Mouse (Mus musculus) small intestine, adult 2 months (tissue): ENCODE data around the gene Serpinb1b. TPM values are rescaled to one million over a fixed set of nuclear protein-coding genes. Genes with fewer than 3 reads are reported as not detected.
"Not testable (repeated sequence)": the region's sequence is repeated elsewhere in the genome, so short reads cannot be mapped to it uniquely, and the experiment has no call there.

ENCODE experiments used
- H3K27ac ChIP-seq: fragments of 200-500 bp; 2 replicates; pipeline ENCODE4 v1.5.1; 2012; ENCODE audit warnings: low read depth, low read length, control low read depth, inconsistent platforms; ENCODE audit not compliant: insufficient read depth
- H3K27me3 ChIP-seq: fragments of 200-500 bp; 2 replicates; pipeline ENCODE4 v1.6.1; 2012; ENCODE audit warnings: mild to moderate bottlenecking, moderate library complexity, low read length, inconsistent platforms; ENCODE audit not compliant: control insufficient read depth, insufficient read depth
- H3K36me3 ChIP-seq: fragments of 200-500 bp; 2 replicates; pipeline ENCODE4 v1.6.1; 2012; ENCODE audit warnings: mild to moderate bottlenecking, low read length, control low read depth, inconsistent platforms; ENCODE audit not compliant: control insufficient read depth, insufficient read depth
- H3K4me1 ChIP-seq: fragments of 200-500 bp; 2 replicates; pipeline ENCODE4 v1.6.1; 2012; ENCODE audit warnings: low read length, inconsistent platforms, mixed read lengths; ENCODE audit not compliant: control insufficient read depth, insufficient read depth, insufficient read length
- H3K4me3 ChIP-seq: fragments of 200-500 bp; 2 replicates; pipeline ENCODE4 v1.5.1; 2012; ENCODE audit warnings: low read depth, mild to moderate bottlenecking, control low read depth, inconsistent platforms, low read length, moderate library complexity
- CTCF ChIP-seq: fragments of 200-500 bp; IDR thresholded peaks from 2 replicates; pipeline ENCODE4 v1.5.1; 2012; ENCODE audit warnings: low read depth, mild to moderate bottlenecking, control low read depth, inconsistent platforms, low read length, moderate library complexity, mixed read lengths; ENCODE audit not compliant: insufficient replicate concordance, insufficient read length; ENCODE audit errors: extremely low read depth
- POLR2A ChIP-seq: fragments of 200-500 bp; IDR thresholded peaks from 2 replicates; pipeline ENCODE4 v1.6.1; 2012; ENCODE audit warnings: low read depth, mild to moderate bottlenecking, control low read depth, inconsistent platforms, low read length, moderate library complexity
- WGBS: fragments of 180-500 bp; shearing (Covaris S2); methylation state at CpG from one replicate; pipeline ENCODE4 v1.1.7; 2018; 5-methylcytosine and 5-hydroxymethylcytosine counted together
- polyA plus RNA-seq: library from polyadenylated mRNA; depleted of rRNA; stranded (reverse); fragments of >200 nt; gene quantifications from 2 replicates; pipeline ENCODE4 v1.2.3, GENCODE M21; 2012; rRNA removed

Serpinb1b gene
- polyA plus RNA-seq = not detected in 2 replicates

GRCm38 (mm10) chr13:33078056-33078705, at the start of gene Serpinb1b:
Gene Serpinb1b (plus strand): TSS chr13:33078575.
- 46% methylated on average over 3 of the region's 3 CpGs for WGBS
- Histone ChIP-seq H3K4me3 (no peak within 1 kb of the TSS), H3K27me3 (no peaks in the 10 kb centered on the region; the same call in 1 of the 2 replicates), H3K36me3 (no peaks in the 10 kb centered on the region), H3K27ac (no peak within 1 kb of the TSS), H3K4me1 (no peaks in the 10 kb centered on the region)
- no peak for TF ChIP-seq POLR2A
- no peak for TF ChIP-seq CTCF

GRCm38 (mm10) chr13:33029478-33029877, 48.9 kb upstream of the Serpinb1b start:
- not testable (repeated sequence) for H3K36me3 ChIP-seq, H3K4me3 ChIP-seq, H3K27me3 ChIP-seq, H3K27ac ChIP-seq, H3K4me1 ChIP-seq
- WGBS = 77% methylated on average over 2 of the region's 2 CpGs

GRCm38 (mm10) chr13:33030281-33030680, 48.1 kb upstream of the Serpinb1b start:
- no peaks in the 10 kb centered on the region for H3K4me1 ChIP-seq
- no peaks in the 10 kb centered on the region; the same call in 1 of the 2 replicates for H3K27me3 ChIP-seq
- no peaks in the 10 kb centered on the region for H3K36me3 ChIP-seq
- no peak overlapping the region for H3K27ac ChIP-seq
- no peak overlapping the region for H3K4me3 ChIP-seq
- no peak for TF ChIP-seq CTCF
- TF ChIP-seq POLR2A = no peak
- WGBS = 71% methylated on average over 3 of the region's 3 CpGs

GRCm38 (mm10) chr13:33035506-33035905, 42.9 kb upstream of the Serpinb1b start:
- TF ChIP-seq POLR2A (no peak), CTCF (no peak)
- H3K4me3 ChIP-seq = no peak overlapping the region
- H3K36me3 ChIP-seq = no peaks in the 10 kb centered on the region
- H3K27ac ChIP-seq = no peak overlapping the region
- H3K4me1 ChIP-seq = no peaks in the 10 kb centered on the region
- WGBS = 82% methylated on average over 1 of the region's 1 CpGs
- H3K27me3 ChIP-seq = no peaks in the 10 kb centered on the region

GRCm38 (mm10) chr13:33043542-33043941, 34.8 kb upstream of the Serpinb1b start:
- 92% methylated on average over 3 of the region's 3 CpGs for WGBS
- no peaks in the 10 kb centered on the region for H3K36me3 ChIP-seq
- H3K4me3 ChIP-seq = no peak overlapping the region
- no peaks in the 10 kb centered on the region for H3K4me1 ChIP-seq
- TF ChIP-seq CTCF = no peak
- TF ChIP-seq POLR2A = no peak
- H3K27ac ChIP-seq = no peak overlapping the region
- no peaks in the 10 kb centered on the region for H3K27me3 ChIP-seq

- WGBS = 73% methylated on average over 2 of the region's 2 CpGs
- no peak overlapping the region for H3K27ac ChIP-seq
- H3K4me3 ChIP-seq = no peak overlapping the region
- no peaks in the 10 kb centered on the region for H3K27me3 ChIP-seq
- H3K4me1 ChIP-seq = no peaks in the 10 kb centered on the region
- TF ChIP-seq CTCF = no peak
- TF ChIP-seq POLR2A = no peak
- H3K36me3 ChIP-seq = no peaks in the 10 kb centered on the region
These were observed 31.1 kb upstream of the Serpinb1b start for GRCm38 (mm10) chr13:33047234-33047633.

- no peak overlapping the region for H3K27ac ChIP-seq
- TF ChIP-seq POLR2A (no peak), CTCF (no peak)
- no peaks in the 10 kb centered on the region for H3K36me3 ChIP-seq
- no peaks in the 10 kb centered on the region for H3K4me1 ChIP-seq
- no peak overlapping the region for H3K4me3 ChIP-seq
- WGBS = 66% methylated on average over 4 of the region's 4 CpGs
- H3K27me3 ChIP-seq = no peaks in the 10 kb centered on the region
These were observed 30.2 kb upstream of the Serpinb1b start for GRCm38 (mm10) chr13:33048187-33048586.
